Comparison of ENCODE assay signal across 9 mouse cellular contexts in genomic region chr3:122903746-122904433, GRCm38 (mm10). TPM values are rescaled to one million over a fixed set of nuclear protein-coding genes. Genes with fewer than 3 reads are reported as not detected.
DNase-seq lines count a peak whose midpoint lies in the region; ATAC-seq and TF ChIP-seq lines count a peak whose summit lies in the region.
"Had no signal": no experiment of that assay in that cellular context is flagged by ENCODE, and none has a peak within 500 bp of the region (broad histone marks: within the 10 kb centered on the region; RNA-seq: fewer than 3 reads in every experiment).

No protein-coding gene starts in this region.

- H3K36me3 ChIP-seq in ES-Bruce4 (ENCODE audit: control insufficient read depth, insufficient read depth, low read length, poor library complexity, severe bottlenecking), result no peaks in the 10 kb centered on the region
- no peaks in the 10 kb centered on the region for H3K36me3 ChIP-seq in hindbrain, embryonic 13.5 days
- no peaks in the 10 kb centered on the region for H3K36me3 ChIP-seq in midbrain, postnatal 0 days (ENCODE audit: insufficient read depth, low read length)
- H3K36me3 ChIP-seq: liver, embryonic 15.5 days had no signal

- H3K27me3 ChIP-seq in ES-Bruce4 (ENCODE audit: control insufficient read depth, insufficient read depth, low read length, poor library complexity, severe bottlenecking), result no peaks in the 10 kb centered on the region
- no peaks in the 10 kb centered on the region for H3K27me3 ChIP-seq in hindbrain, embryonic 13.5 days
- no peaks in the 10 kb centered on the region for H3K27me3 ChIP-seq in midbrain, postnatal 0 days (ENCODE audit: insufficient read depth, low read length)
- H3K27me3 ChIP-seq: liver, embryonic 15.5 days had no signal

- peak; percentile 81 for TF ChIP-seq CTCF in gastrocnemius, adult 2 months (IDR thresholded peaks at IDR 0.05)
- peak; percentile 70 for TF ChIP-seq CTCF in ES-Bruce4 (IDR thresholded peaks at IDR 0.05; ENCODE audit: low read depth, low read length)
- TF ChIP-seq CTCF in midbrain, postnatal 0 days (IDR thresholded peaks at IDR 0.05), result peak; percentile 89

- peak; percentile 22 for DNase-seq in gastrocnemius, adult 2 months
- DNase-seq in gastrocnemius, postnatal 25 days, result no peak
- DNase-seq in embryo, embryonic 10.5 days (ENCODE audit: low spot score), result peak; percentile 86
- DNase-seq in left cerebral cortex, postnatal 25 days (ENCODE audit: low spot score in 2 of 2), result peak; percentile 23 to 70
- DNase-seq in midbrain, postnatal 0 days (ENCODE audit: low spot score), result peak; percentile 72
- peak; percentile 11 for DNase-seq in thymus, postnatal 25 days

- no peaks in the 10 kb centered on the region for H3K4me1 ChIP-seq in ES-Bruce4 (ENCODE audit: control insufficient read depth, insufficient read depth, low read length)
- H3K4me1 ChIP-seq in hindbrain, embryonic 13.5 days (replicated peaks), result no peaks in the 10 kb centered on the region
- H3K4me1 ChIP-seq in midbrain, postnatal 0 days (ENCODE audit: insufficient read depth, low read length), result no peaks in the 10 kb centered on the region
- H3K4me1 ChIP-seq: liver, embryonic 15.5 days had no signal

- no peaks in the 10 kb centered on the region for H3K9me3 ChIP-seq in ES-Bruce4 (replicated peaks; ENCODE audit: control insufficient read depth, insufficient read depth, low read length, poor library complexity, severe bottlenecking)
- no peaks in the 10 kb centered on the region for H3K9me3 ChIP-seq in hindbrain, embryonic 13.5 days
- no peaks in the 10 kb centered on the region for H3K9me3 ChIP-seq in midbrain, postnatal 0 days (ENCODE audit: low read length)
- H3K9me3 ChIP-seq: liver, embryonic 15.5 days had no signal

- H3K9ac ChIP-seq in ES-Bruce4 (ENCODE audit: low read depth, poor library complexity, severe bottlenecking), result no peak overlapping the region
- no peak overlapping the region for H3K9ac ChIP-seq in hindbrain, embryonic 13.5 days
- no peak overlapping the region for H3K9ac ChIP-seq in midbrain, postnatal 0 days (replicated peaks; ENCODE audit: low read length, poor library complexity, severe bottlenecking)
- H3K9ac ChIP-seq: liver, embryonic 15.5 days had no signal

- WGBS in hindbrain, embryonic 13.5 days, result 46% methylated on average over 12 of the region's 12 CpGs
- WGBS in midbrain, postnatal 0 days, result 43% methylated on average over 12 of the region's 12 CpGs

- ATAC-seq in hindbrain, embryonic 13.5 days (ENCODE audit: low FRiP score), result peak; percentile 65; the same call in 1 of the 2 replicates
- peak; percentile 56 for ATAC-seq in midbrain, postnatal 0 days (ENCODE audit: low FRiP score)

- intact Hi-C loops in gastrocnemius, adult 2 months (cut with DNase I), result loop anchor here (5.0 kb wide), 1 partner anchor 172 kb away; no protein-coding TSS in a partner anchor
- intact Hi-C loops in left cerebral cortex, postnatal 25 days (cut with DNase I), result loop anchor here (2.0 to 10.0 kb wide), 3 partner anchors 117 to 599 kb away; no protein-coding TSS in a partner anchor

- TF ChIP-seq POLR2A in ES-Bruce4 (IDR thresholded peaks at IDR 0.05; ENCODE audit: insufficient read depth, low read length), result no peak

- no peak overlapping the region for H3K4me2 ChIP-seq in hindbrain, embryonic 13.5 days
- H3K4me2 ChIP-seq in midbrain, postnatal 0 days (ENCODE audit: low read depth, low read length, poor library complexity, severe bottlenecking), result no peak overlapping the region
- H3K4me2 ChIP-seq: liver, embryonic 15.5 days had no signal

- H3K4me3 ChIP-seq in gastrocnemius, adult 2 months, result no peak overlapping the region
- no peak overlapping the region for H3K4me3 ChIP-seq in ES-Bruce4 (ENCODE audit: low read depth, low read length)
- no peak overlapping the region for H3K4me3 ChIP-seq in hindbrain, embryonic 13.5 days
- no peak overlapping the region for H3K4me3 ChIP-seq in midbrain, postnatal 0 days (ENCODE audit: low read depth, low read length)
- H3K4me3 ChIP-seq: liver, embryonic 15.5 days had no signal

- no peak overlapping the region for H3K27ac ChIP-seq in gastrocnemius, adult 2 months
- no peak overlapping the region for H3K27ac ChIP-seq in ES-Bruce4 (ENCODE audit: insufficient read depth, low read length)
- no peak overlapping the region for H3K27ac ChIP-seq in hindbrain, embryonic 13.5 days
- H3K27ac ChIP-seq in midbrain, postnatal 0 days (ENCODE audit: low read depth, low read length), result no peak overlapping the region
- H3K27ac ChIP-seq: liver, embryonic 15.5 days had no signal

- no peak for TF ChIP-seq EP300 in ES-Bruce4 (IDR thresholded peaks at IDR 0.05; ENCODE audit: insufficient read depth, low read depth, low read length)

RNA-seq across cellular contexts. Expression of gene Fabp2, which starts 9.0 kb away (rescaled TPM):
- not detected for total RNA-seq in gastrocnemius, adult 2 months (2021)
- not detected for total RNA-seq in gastrocnemius, postnatal 25 days (2021)
- polyA plus RNA-seq in ES-Bruce4 (2011; ENCODE audit: insufficient read depth, insufficient read length, low read depth, missing spikeins), result not detected in 2 replicates
- polyA plus RNA-seq in hindbrain, embryonic 13.5 days (2015; fragmentation: Nextera tagmentation; extraction: Ambion mirVana), result not detected in 2 replicates
- total RNA-seq in left cerebral cortex, postnatal 25 days (2021), result not detected
- not detected in 2 replicates for total RNA-seq in midbrain, postnatal 0 days (2014; rRNA removed)
- not detected in 2 replicates for polyA plus RNA-seq in midbrain, postnatal 0 days (2015; fragmentation: Nextera tagmentation; extraction: Ambion mirVana)

RNA-seq across cellular contexts. Expression of gene Gm10959, which starts 15.3 kb away (rescaled TPM):
- not detected for total RNA-seq in gastrocnemius, adult 2 months (2021)
- total RNA-seq in gastrocnemius, postnatal 25 days (2021), result not detected
- polyA plus RNA-seq in ES-Bruce4 (2011; ENCODE audit: insufficient read depth, insufficient read length, low read depth, missing spikeins), result not detected in 2 replicates
- not detected in 2 replicates for polyA plus RNA-seq in hindbrain, embryonic 13.5 days (2015; fragmentation: Nextera tagmentation; extraction: Ambion mirVana)
- total RNA-seq in left cerebral cortex, postnatal 25 days (2021), result not detected
- total RNA-seq in midbrain, postnatal 0 days (2014; rRNA removed), result not detected in 2 replicates
- polyA plus RNA-seq in midbrain, postnatal 0 days (2015; fragmentation: Nextera tagmentation; extraction: Ambion mirVana), result not detected in 2 replicates
- polyA plus RNA-seq: liver, embryonic 15.5 days had no signal

RNA-seq across cellular contexts. Expression of gene 1810037I17Rik, which starts 20.1 kb away (rescaled TPM):
- total RNA-seq in gastrocnemius, adult 2 months (2021), result 10 to 100 TPM; 22.6 to 36.1 TPM
- 10 to 100 TPM; 25.2 to 28.3 TPM for total RNA-seq in gastrocnemius, postnatal 25 days (2021)
- 96.2 and 101 TPM in 2 replicates for polyA plus RNA-seq in ES-Bruce4 (2011; ENCODE audit: insufficient read depth, insufficient read length, low read depth, missing spikeins)
- polyA plus RNA-seq in hindbrain, embryonic 13.5 days (2015; fragmentation: Nextera tagmentation; extraction: Ambion mirVana), result 90.1 and 97.3 TPM in 2 replicates
- total RNA-seq in left cerebral cortex, postnatal 25 days (2021), result 10 to 100 TPM; 59.0 to 61.3 TPM
- total RNA-seq in midbrain, postnatal 0 days (2014; rRNA removed), result 21.9 and 32.3 TPM in 2 replicates
- 90.8 and 94.5 TPM in 2 replicates for polyA plus RNA-seq in midbrain, postnatal 0 days (2015; fragmentation: Nextera tagmentation; extraction: Ambion mirVana)
